Mouse (Mus musculus) spleen, adult 2 months (tissue): ENCODE data around the gene Itgax.

ENCODE experiments used
- CTCF ChIP-seq: fragments of 200-500 bp; IDR thresholded peaks from 2 replicates; pipeline ENCODE4 v1.5.1; 2011; ENCODE audit warnings: mild to moderate bottlenecking, inconsistent platforms; ENCODE audit not compliant: insufficient read depth, insufficient read length, insufficient replicate concordance; ENCODE audit errors: extremely low read depth
- POLR2A ChIP-seq: fragments of 200-500 bp; IDR thresholded peaks from 2 replicates; pipeline ENCODE4 v1.6.1; 2011; ENCODE audit warnings: low read depth, low read length, inconsistent platforms

DNA sequence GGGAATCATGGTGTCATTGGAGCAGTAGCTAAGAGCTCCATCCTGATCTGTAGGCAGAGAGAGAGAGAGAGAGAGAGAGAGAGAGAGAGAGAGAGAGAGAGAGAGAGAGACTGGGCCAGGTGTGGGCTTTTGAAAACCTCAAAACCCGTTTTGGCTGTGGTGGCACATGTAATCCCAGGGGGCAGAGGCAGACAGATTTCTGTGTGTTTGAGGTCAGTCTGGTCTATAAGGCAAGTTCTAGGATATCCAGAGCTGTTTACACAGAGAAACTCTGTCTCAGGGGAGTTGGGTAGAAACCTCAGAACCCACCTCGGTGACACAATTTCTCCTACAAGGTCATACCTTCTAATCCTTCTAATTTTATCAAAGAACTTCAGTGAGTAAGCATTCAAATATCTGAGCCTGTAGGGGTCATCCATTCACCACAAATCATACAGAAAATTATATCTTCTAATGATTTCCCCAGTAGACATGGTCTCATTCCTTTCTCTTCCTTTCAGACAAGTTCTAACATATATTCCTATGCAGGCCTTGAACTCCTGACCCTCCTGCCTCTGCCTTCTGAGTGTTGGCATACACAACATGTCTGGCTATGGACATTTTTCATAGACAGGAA, 28.5 kb upstream of the Itgax start:
- no peak for TF ChIP-seq CTCF
- TF ChIP-seq POLR2A = no peak
